Comparison of ENCODE assay signal across 8 mouse cellular contexts in genomic region chr11:102285095-102285834, GRCm38 (mm10). TPM values are rescaled to one million over a fixed set of nuclear protein-coding genes. Genes with fewer than 3 reads are reported as not detected.
DNase-seq lines count a peak whose midpoint lies in the region; ATAC-seq and TF ChIP-seq lines count a peak whose summit lies in the region.

No protein-coding gene starts in this region.

- H3K4me2 ChIP-seq in lung, postnatal 0 days (replicated peaks; ENCODE audit: low read depth, low read length) = peak overlapping the region; percentile 83

- H3K9me3 ChIP-seq in lung, postnatal 0 days (ENCODE audit: low read length) = no peaks in the 10 kb centered on the region
- H3K9me3 ChIP-seq in hindbrain, embryonic 10.5 days = no peaks in the 10 kb centered on the region

- peaks cover 14% of the 10 kb centered on the region for H3K36me3 ChIP-seq in lung, postnatal 0 days (ENCODE audit: insufficient read depth, low read length)
- H3K36me3 ChIP-seq in hindbrain, embryonic 10.5 days = peaks cover 35% of the 10 kb centered on the region

- peak overlapping the region; percentile 89 for H3K27ac ChIP-seq in lung, postnatal 0 days (ENCODE audit: low read length)
- H3K27ac ChIP-seq in hindbrain, embryonic 10.5 days = peak overlapping the region; percentile 91

- peak; percentile 77 for DNase-seq in adrenal gland, adult 8-10 months
- no peak for DNase-seq in adrenal gland, postnatal 36 days
- DNase-seq in lung, postnatal 0 days (ENCODE audit: low spot score) = no peak
- DNase-seq in lung, postnatal 10 days = no peak
- no peak for DNase-seq in hindbrain, embryonic 10.5 days (ENCODE audit: low spot score)
- DNase-seq in adipocyte (ENCODE audit: low spot score) = no peak
- no peak for DNase-seq in urinary bladder, postnatal 14 days (ENCODE audit: low spot score)

- H3K27me3 ChIP-seq in lung, postnatal 0 days (replicated peaks; ENCODE audit: insufficient read depth, low read length) = no peaks in the 10 kb centered on the region
- no peaks in the 10 kb centered on the region for H3K27me3 ChIP-seq in hindbrain, embryonic 10.5 days (ENCODE audit: insufficient read depth, poor library complexity, severe bottlenecking)

- peak; percentile 58 for ATAC-seq in lung, postnatal 0 days
- peak; percentile 61 for ATAC-seq in megakaryocyte progenitor cell, adult 5-6 weeks (replicated peaks; ENCODE audit: poor library complexity)

- peak overlapping the region; percentile 82 for H3K4me3 ChIP-seq in lung, postnatal 0 days (ENCODE audit: low read depth, low read length)
- H3K4me3 ChIP-seq in hindbrain, embryonic 10.5 days = peak overlapping the region; percentile 81

- peaks cover 7% of the 10 kb centered on the region; the same call in 1 of the 2 replicates for H3K4me1 ChIP-seq in lung, postnatal 0 days (ENCODE audit: insufficient read depth, low read depth, low read length)
- H3K4me1 ChIP-seq in hindbrain, embryonic 10.5 days (replicated peaks) = peaks cover 26% of the 10 kb centered on the region

- under 1% methylated on average over 30 of the region's 31 CpGs for WGBS in lung, postnatal 0 days
- 6% methylated on average over 31 of the region's 31 CpGs for WGBS in hindbrain, embryonic 10.5 days

- no peak for TF ChIP-seq CTCF in lung, postnatal 0 days (IDR thresholded peaks at IDR 0.05)

- TF ChIP-seq EP300 in lung, postnatal 0 days (IDR thresholded peaks at IDR 0.05) = no peak

- H3K9ac ChIP-seq in lung, postnatal 0 days (replicated peaks; ENCODE audit: low read depth) = peak overlapping the region; percentile 82

RNA-seq across cellular contexts. Expression of gene Tmub2, which starts 0.5 kb away (rescaled TPM):
- total RNA-seq in adrenal gland, adult 8-10 months (2022) = 10 to 100 TPM; 59.6 to 67.4 (median 63.3) TPM
- total RNA-seq in adrenal gland, postnatal 36 days (2021) = 10 to 100 TPM; 47.3 to 60.4 TPM
- polyA plus RNA-seq in lung, postnatal 0 days (2015; fragmentation: Nextera tagmentation; extraction: Ambion mirVana) = 46.1 and 47.4 TPM in 2 replicates
- polyA plus RNA-seq in hindbrain, embryonic 10.5 days (2016; fragmentation: Nextera tagmentation; extraction: Ambion mirVana) = 52.3 and 69.6 TPM in 2 replicates
- total RNA-seq in megakaryocyte progenitor cell, adult 5-6 weeks (2015) = 15.3 and 16.3 TPM in 2 replicates
- 21.4 and 24.8 TPM in 2 replicates for total RNA-seq in megakaryocyte progenitor cell, adult 5-6 weeks (2017)

RNA-seq across cellular contexts. Expression of gene Atxn7l3, which starts 11.2 kb away (rescaled TPM):
- 10 to 100 TPM; 51.0 to 53.8 (median 52.3) TPM for total RNA-seq in adrenal gland, adult 8-10 months (2022)
- total RNA-seq in adrenal gland, postnatal 36 days (2021) = 10 to 100 TPM; 51.6 to 54.2 TPM
- 9.6 and 10.2 TPM in 2 replicates for polyA plus RNA-seq in lung, postnatal 0 days (2015; fragmentation: Nextera tagmentation; extraction: Ambion mirVana)
- 16.8 and 18.7 TPM in 2 replicates for polyA plus RNA-seq in hindbrain, embryonic 10.5 days (2016; fragmentation: Nextera tagmentation; extraction: Ambion mirVana)
- total RNA-seq in megakaryocyte progenitor cell, adult 5-6 weeks (2015) = 19.0 and 19.1 TPM in 2 replicates
- total RNA-seq in megakaryocyte progenitor cell, adult 5-6 weeks (2017) = 19.5 and 25.6 TPM in 2 replicates

RNA-seq across cellular contexts. Expression of gene Asb16, which starts 16.7 kb away (rescaled TPM):
- 1 to 10 TPM in 2 of 4 experiments, under 1 TPM in 2; 0.20 to 1.2 (median 0.78) TPM for total RNA-seq in adrenal gland, adult 8-10 months (2022)
- under 1 TPM; 0.10 to 0.30 TPM for total RNA-seq in adrenal gland, postnatal 36 days (2021)
- polyA plus RNA-seq in lung, postnatal 0 days (2015; fragmentation: Nextera tagmentation; extraction: Ambion mirVana) = not detected in 2 replicates
- 0.08 TPM in 1 of 2 replicates, not detected in the other for polyA plus RNA-seq in hindbrain, embryonic 10.5 days (2016; fragmentation: Nextera tagmentation; extraction: Ambion mirVana)
- total RNA-seq in megakaryocyte progenitor cell, adult 5-6 weeks (2015) = 1.5 and 2.0 TPM in 2 replicates
- total RNA-seq in megakaryocyte progenitor cell, adult 5-6 weeks (2017) = 0.54 and 0.58 TPM in 2 replicates

RNA-seq across cellular contexts. Expression of gene Ubtf, which starts 34.3 kb away (rescaled TPM):
- 100 to 1,000 TPM in 1 of 4 experiments, 10 to 100 TPM in 3; 87.3 to 115 (median 94.5) TPM for total RNA-seq in adrenal gland, adult 8-10 months (2022)
- total RNA-seq in adrenal gland, postnatal 36 days (2021) = 100 to 1,000 TPM; 101 to 103 TPM
- 53.7 and 60.9 TPM in 2 replicates for polyA plus RNA-seq in lung, postnatal 0 days (2015; fragmentation: Nextera tagmentation; extraction: Ambion mirVana)
- 82.6 and 91.7 TPM in 2 replicates for polyA plus RNA-seq in hindbrain, embryonic 10.5 days (2016; fragmentation: Nextera tagmentation; extraction: Ambion mirVana)
- total RNA-seq in megakaryocyte progenitor cell, adult 5-6 weeks (2015) = 31.7 and 34.1 TPM in 2 replicates
- total RNA-seq in megakaryocyte progenitor cell, adult 5-6 weeks (2017) = 131 and 155 TPM in 2 replicates

RNA-seq across cellular contexts. Expression of gene BC030867, which starts 36.6 kb away (rescaled TPM):
- under 1 TPM; 0.41 to 0.83 (median 0.56) TPM for total RNA-seq in adrenal gland, adult 8-10 months (2022)
- total RNA-seq in adrenal gland, postnatal 36 days (2021) = under 1 TPM; 0.66 to 0.76 TPM
- polyA plus RNA-seq in lung, postnatal 0 days (2015; fragmentation: Nextera tagmentation; extraction: Ambion mirVana) = 0.88 and 1.3 TPM in 2 replicates
- polyA plus RNA-seq in hindbrain, embryonic 10.5 days (2016; fragmentation: Nextera tagmentation; extraction: Ambion mirVana) = 20.9 and 28.3 TPM in 2 replicates
- total RNA-seq in megakaryocyte progenitor cell, adult 5-6 weeks (2015) = 20.7 and 21.1 TPM in 2 replicates
- total RNA-seq in megakaryocyte progenitor cell, adult 5-6 weeks (2017) = 5.9 and 6.7 TPM in 2 replicates
